Mouse (Mus musculus) neutrophil, adult 5-6 weeks (primary cell): ENCODE data around the gene Tshz2. TPM values are rescaled to one million over a fixed set of nuclear protein-coding genes. Genes with fewer than 3 reads are reported as not detected.
"Not testable (repeated sequence)": the region's sequence is repeated elsewhere in the genome, so short reads cannot be mapped to it uniquely, and the experiment has no call there.

Source experiments
- ATAC-seq: fragments of 151-379, 151-347 bp; 2 replicates; pipeline ENCODE4 v1.8.0; 2017; ENCODE audit warnings: mild to moderate bottlenecking, moderate TSS enrichment; ENCODE audit not compliant: insufficient number of reproducible peaks, poor library complexity, low FRiP score, severe bottlenecking; ENCODE audit errors: extremely low read depth
- total RNA-seq: library from RNA; stranded (forward); fragments of 200-1000 nt; gene quantifications from 2 replicates; pipeline ENCODE4 v1.2.3, GENCODE M21; 2017

Gene Tshz2
- total RNA-seq, 1 experiment from 2014 or later = not detected

GRCm38 (mm10) chr2:169747114-169747642 lies 114.4 kb downstream of the Tshz2 start:
- no peak for ATAC-seq

- no peak for ATAC-seq
These were observed 116.6 kb downstream of the Tshz2 start for GRCm38 (mm10) chr2:169749331-169749945.

DNA sequence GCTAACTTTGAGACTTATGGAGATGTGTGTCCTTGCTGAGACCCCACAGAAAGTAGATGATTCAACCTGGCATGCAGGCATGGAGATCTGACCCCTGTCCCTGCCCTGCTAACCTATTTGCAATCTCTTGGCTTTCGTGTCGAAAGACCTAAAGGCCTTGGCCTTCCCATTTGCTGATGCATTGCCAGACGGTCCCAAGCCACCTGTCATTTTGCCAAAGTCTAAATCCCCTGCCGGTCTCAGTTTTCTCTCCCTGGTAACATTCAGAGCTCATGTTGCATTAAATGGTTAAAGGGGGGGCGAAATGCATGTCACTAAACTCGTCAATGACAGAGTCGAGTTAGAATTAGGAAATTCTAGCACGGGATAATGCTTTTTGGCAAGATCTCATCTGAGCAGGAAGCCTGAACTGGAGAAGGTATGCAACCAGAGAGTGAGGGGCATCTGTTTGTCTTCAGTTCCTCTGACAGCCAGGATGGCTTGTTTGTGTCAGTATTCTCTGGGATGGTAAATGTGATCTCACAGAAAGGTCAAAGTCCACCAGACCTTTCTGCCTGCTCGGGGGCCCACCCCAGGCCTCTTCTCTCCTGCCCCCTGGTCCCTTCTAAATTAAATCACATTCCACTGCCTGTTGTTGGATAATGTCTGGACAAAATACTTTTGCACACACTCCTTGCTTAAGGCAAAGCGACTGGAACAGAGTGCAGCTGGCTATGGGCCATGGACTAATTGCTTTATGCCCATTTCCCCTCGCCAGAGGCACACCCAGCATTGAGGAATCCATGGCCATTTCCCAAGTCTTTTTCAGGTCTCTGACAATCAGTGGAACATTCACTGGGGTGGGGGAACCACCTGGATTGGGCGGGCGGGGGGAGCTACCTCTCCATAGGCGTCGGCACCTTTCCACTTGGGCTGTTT lies 118.0 kb downstream of the Tshz2 start:
- ATAC-seq = no peak

DNA sequence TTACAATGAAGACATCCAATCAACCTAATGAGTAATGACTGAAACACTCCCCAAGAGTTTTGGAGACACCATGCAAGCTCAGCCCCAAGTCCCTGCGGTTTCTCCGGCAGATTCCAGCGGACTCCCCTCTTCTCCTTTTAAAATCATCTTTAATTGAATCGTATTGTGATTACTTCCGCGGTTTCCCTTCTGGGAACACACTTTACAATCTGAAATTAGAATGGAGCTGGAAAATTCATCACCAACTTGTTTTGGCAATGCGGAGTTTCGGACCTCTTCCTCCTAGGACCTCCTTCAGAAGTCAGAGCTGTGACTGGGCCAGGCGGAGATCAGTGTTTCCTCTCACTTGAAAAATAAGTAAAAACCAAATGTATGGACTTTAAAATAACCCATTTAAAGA lies 119.3 kb downstream of the Tshz2 start:
- ATAC-seq = no peak

GRCm38 (mm10) chr2:169753432-169753831 lies 120.6 kb downstream of the Tshz2 start:
- ATAC-seq = no peak

- ATAC-seq = no peak
These were observed 122.3 kb downstream of the Tshz2 start for GRCm38 (mm10) chr2:169755091-169755490.

- no peak for ATAC-seq
These were observed 125.3 kb downstream of the Tshz2 start for GRCm38 (mm10) chr2:169758120-169758519.

DNA sequence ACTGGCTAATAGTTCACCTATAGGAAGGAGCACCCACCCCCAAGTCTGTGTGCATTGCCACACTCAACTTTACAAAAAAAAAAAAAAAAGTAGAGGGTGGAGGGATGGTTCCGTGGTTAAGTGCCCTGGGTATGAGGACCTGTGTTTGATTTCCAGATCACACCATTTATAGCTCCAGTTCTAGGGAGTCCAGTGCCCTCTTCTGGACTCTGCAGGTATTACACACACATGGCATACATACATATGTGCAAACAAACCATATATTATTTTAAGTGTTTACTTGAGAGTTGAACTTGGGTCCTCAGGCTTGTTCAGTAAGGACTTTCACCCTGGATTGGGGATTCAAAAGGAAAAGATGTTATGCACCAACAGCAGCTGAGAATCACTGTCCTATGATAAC lies 127.3 kb downstream of the Tshz2 start:
- ATAC-seq = no peak

DNA sequence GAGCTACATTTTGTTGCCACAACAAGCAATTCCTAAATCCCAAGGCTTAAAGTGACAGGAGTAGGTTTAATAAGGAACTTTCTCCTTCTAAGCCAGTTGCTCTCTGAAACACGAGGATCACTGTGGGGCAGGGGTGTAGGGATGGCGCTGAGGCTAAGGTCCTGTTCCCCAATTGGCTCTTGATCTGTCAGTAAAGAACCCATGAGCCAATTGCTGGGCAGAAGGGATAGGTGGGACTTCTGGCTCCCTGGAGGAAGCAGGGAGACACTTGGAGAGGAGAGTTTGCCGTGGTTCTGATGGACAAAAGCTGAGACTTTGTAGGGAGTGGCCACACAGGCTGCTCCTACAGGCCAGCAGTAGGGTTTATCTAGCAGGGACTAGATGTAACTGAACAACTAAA lies 128.9 kb downstream of the Tshz2 start:
- no peak for ATAC-seq

DNA sequence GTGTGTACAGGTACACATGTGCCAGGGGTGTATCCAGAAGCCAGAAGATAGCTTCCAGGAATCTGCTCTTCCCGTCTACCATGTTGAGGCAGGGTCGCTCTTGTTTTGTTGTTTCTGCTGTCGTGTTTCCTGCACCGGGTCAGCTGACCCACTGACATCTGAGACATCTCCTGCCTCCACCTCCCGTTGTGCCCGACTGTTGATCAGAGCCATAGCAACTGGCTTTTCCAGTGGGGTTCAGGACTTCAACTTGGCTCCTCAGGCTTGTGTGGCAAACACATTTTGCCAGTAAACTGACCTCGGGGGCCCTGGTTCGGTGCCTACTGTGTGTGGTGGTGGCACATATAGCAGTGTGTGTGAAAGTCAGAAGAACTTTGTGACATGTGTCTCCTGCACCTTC lies 129.5 kb downstream of the Tshz2 start:
- ATAC-seq = no peak

GRCm38 (mm10) chr2:169763716-169764115 lies 130.9 kb downstream of the Tshz2 start:
- no peak for ATAC-seq

DNA sequence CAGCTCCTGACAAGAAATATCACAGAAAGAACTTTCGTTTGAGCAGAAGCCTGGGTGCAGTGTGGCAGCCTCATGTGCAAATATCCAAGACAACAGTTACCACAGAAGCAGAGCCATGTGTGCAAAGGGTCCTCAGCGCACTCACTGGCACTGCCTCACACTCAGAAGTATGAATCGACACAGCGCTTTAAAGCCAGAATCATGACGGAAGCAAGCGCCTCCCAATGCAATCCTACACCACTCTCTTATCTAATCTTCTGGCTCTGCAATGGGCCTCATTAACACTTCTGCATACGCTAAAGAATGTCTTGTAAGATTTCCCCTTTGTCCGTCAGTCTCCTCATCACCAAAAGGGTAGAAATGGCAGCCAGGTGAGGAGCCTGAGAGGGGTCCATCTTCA lies 133.4 kb downstream of the Tshz2 start:
- ATAC-seq = no peak

- ATAC-seq = no peak
These were observed 134.5 kb downstream of the Tshz2 start for GRCm38 (mm10) chr2:169767281-169767680.

DNA sequence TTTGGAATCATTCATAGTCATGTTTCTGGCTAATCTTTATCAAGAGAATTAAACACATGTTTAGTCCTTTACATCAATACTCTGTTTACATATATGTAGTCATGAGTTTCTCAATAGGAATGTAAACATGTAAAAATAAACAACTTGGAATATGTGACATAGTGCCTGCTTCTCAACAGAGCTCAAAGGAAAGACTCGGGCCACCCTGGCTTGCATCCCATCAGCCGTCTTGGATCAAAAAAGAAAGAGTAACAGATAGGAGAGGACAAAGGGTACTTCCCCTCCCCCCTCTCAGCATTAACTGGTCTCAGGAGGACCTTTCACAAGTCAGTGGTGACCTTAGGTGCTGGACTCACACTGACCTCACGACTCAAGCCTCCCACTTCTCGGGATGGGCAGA lies 142.3 kb downstream of the Tshz2 start:
- ATAC-seq = no peak

GRCm38 (mm10) chr2:169777242-169777641 lies 144.4 kb downstream of the Tshz2 start:
- no peak for ATAC-seq

DNA sequence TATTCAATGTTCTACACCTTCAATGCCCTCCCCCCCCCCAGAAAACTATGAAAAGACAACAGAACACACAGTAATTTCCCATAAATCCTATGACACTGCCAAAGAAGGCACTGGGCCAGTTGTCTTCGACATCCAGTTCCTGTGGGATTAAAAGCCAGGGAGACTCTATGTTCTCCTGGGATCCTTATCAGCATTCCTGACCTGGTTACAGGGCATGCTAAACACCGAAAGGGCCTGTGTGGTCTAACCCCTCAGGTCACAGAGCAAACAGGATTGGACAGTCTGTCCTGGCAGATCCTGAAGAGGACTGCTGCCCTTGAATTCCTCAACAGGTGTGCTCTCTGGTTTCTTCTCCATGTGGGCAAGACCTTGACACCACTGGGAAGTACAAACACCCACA lies 145.0 kb downstream of the Tshz2 start:
- ATAC-seq = no peak

DNA sequence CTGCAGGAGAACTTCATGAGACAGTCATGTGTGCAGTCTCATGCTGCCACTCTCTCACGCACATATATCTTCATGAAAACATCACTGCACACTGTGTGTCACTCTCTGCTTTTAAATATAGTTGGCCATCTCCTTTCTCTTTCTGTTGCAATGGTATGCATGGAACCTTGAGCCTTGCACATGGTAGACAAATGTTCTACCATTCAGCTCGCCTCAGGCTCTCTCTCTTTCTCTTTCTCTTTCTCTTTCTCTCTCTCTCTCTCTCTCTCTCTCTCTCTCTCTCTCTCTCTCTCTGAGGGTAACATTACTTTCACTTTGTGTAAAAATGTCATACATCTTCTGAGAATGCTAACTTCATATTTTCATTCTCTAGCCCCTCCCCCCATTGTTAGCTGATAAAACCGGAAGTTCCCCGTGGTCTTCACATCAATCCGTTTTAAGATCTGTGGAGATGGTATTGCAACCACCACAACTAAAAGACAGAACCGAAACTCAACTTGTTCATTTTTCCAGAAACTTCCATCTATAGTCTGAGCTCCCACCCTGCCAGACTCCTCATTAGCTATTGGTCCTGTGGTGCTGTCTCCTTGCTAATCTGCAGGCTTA lies 146.0 kb downstream of the Tshz2 start:
- no peak for ATAC-seq

GRCm38 (mm10) chr2:169781671-169782070 lies 148.9 kb downstream of the Tshz2 start:
- not testable (repeated sequence) for ATAC-seq

DNA sequence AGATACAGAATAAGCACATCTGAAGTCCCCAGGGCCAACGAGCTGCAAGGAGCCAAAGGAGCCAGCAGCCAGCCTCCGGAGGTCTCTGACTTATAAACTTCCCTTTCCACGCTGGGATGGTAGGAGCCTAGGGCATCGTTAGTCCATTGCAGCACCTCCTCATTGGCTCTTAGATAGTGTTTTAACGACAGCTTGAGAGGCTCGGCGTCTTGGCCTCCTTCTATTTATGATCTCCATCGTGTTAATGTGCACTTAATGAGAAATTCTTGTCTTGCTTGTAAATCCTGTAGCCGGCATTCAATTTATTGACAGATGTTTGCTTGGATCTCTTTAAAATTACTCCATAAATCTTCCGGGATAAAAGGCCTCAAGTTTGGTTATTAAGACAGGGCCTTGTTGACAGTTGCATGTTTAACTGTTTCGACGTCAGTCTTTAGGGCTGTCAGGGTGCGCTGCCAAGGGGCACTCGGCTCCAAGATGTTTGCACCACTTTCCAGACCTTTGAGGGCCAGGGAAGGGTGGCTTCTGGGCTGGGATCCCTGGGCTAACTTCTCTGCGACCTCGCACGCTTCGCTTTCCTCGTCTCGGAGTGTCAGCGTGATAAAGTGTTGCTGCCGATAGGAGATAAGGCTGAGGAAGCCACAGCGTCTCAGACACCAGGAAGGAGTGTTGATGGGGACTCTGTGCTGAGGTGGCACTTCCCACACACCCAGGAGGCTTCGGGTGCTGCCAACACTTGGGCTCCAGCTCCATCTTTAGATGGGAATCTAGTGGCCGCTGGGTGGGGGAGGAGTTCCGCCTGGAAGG lies 150.3 kb downstream of the Tshz2 start:
- ATAC-seq = no peak
